Mouse (Mus musculus) central nervous system, embryonic 18 days (tissue): Measurements from ENCODE around the gene Wars2. TPM values are rescaled to one million over a fixed set of nuclear protein-coding genes. Genes with fewer than 3 reads are reported as not detected.

Experiments
- polyA plus RNA-seq: library from polyadenylated mRNA; depleted of rRNA; stranded (reverse); fragments of >200 nt; gene quantifications from 2 replicates; pipeline ENCODE4 v1.2.3, GENCODE M21; 2012; rRNA removed

Gene Wars2
- 4.7 and 4.8 TPM in 2 replicates for polyA plus RNA-seq

GRCm38 (mm10) chr3:99140940-99141854 lies at the start of gene Wars2:
Gene Wars2, plus strand, starts transcription at chr3:99141068.

DNA sequence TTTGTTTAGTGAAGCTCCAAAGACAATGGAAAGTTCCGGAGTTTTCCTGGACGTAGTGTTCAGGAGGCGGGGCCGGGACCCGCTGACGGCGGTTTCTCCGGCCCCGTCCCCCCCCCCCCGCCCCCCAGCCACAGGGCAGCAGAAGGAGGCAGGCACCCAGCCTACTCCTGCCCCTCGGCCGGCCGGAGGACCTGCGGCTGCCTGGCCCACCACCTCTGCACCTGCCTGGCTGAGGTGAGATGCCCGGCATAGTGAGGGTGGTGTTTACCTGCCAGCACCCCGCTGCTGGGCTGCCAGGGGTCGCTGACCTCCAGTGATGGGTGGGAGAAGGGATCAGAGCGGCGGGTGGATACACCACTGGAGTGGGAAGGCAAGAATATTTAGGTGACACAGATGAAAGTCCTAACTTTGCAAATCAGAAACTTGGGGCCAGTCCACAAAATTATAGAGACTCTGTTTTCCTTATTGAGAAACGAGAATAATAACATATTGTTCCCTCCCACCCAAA lies 99.4 kb downstream of the Wars2 start, which contains the start of gene Tbx15:
Tbx15 (plus strand) TSS at position 169 of the 508 bp plus-strand sequence.

Other genes with a start within 250 kb of the Wars2 start
- not detected in 2 replicates for gene Hao2, start 247.8 kb upstream of the Wars2 start, polyA plus RNA-seq
- gene Tbx15, start 99.3 kb downstream of the Wars2 start, polyA plus RNA-seq: 1.0 and 2.0 TPM in 2 replicates